Mouse (Mus musculus) lung, embryonic 14.5 days (tissue): ENCODE data around the gene Eif4e2. TPM values are rescaled to one million over a fixed set of nuclear protein-coding genes. Genes with fewer than 3 reads are reported as not detected.

ENCODE experiments used
- ATAC-seq: fragments of 200-750 bp; cut with Nextera tagmentation; 2 replicates; pipeline ENCODE4 v1.8.0; 2017; ENCODE audit warnings: mild to moderate bottlenecking, moderate TSS enrichment, moderate library complexity; ENCODE audit not compliant: insufficient read depth
- DNase-seq: peaks from one replicate; pipeline ENCODE4 v3.0.0-alpha.2; 2015
- H3K27ac ChIP-seq: fragments of 300-500 bp; sonication (generic); 2 replicates; pipeline ENCODE4 v1.5.1; 2014; ENCODE audit warnings: low read depth, mild to moderate bottlenecking, moderate library complexity
- H3K27me3 ChIP-seq: fragments of 300-500 bp; sonication (generic); 2 replicates; pipeline ENCODE4 v1.6.1; 2014; ENCODE audit warnings: low read length, control low read depth; ENCODE audit not compliant: insufficient read depth
- H3K36me3 ChIP-seq: fragments of 300-500 bp; sonication (generic); 2 replicates; pipeline ENCODE4 v1.6.1; 2014; ENCODE audit warnings: control low read depth; ENCODE audit not compliant: insufficient read depth
- H3K4me1 ChIP-seq: fragments of 300-500 bp; sonication (generic); 2 replicates; pipeline ENCODE4 v1.6.1; 2014; ENCODE audit warnings: antibody characterized with exemption, control low read depth; ENCODE audit not compliant: insufficient read depth
- H3K4me2 ChIP-seq: fragments of 300-500 bp; sonication (generic); 2 replicates; pipeline ENCODE4 v1.6.1; 2014; ENCODE audit warnings: mild to moderate bottlenecking
- H3K4me3 ChIP-seq: fragments of 300-500 bp; sonication (generic); 2 replicates; pipeline ENCODE4 v1.5.1; 2014; ENCODE audit warnings: low read depth, low read length
- H3K9ac ChIP-seq: fragments of 300-500 bp; sonication (generic); 2 replicates; pipeline ENCODE4 v1.6.1; 2014
- H3K9me3 ChIP-seq: fragments of 300-500 bp; sonication (generic); 2 replicates; pipeline ENCODE4 v1.6.1; 2016; ENCODE audit warnings: low read depth, low read length, control low read depth
- CTCF ChIP-seq: IDR thresholded peaks from 2 replicates; pipeline ENCODE4 v1.5.1; 2016; ENCODE audit warnings: antibody characterized with exemption, low read depth
- WGBS: fragments of 180-500 bp; shearing (Covaris S2); extraction: QIAGEN DNeasy Blood & Tissue Kit; methylation state at CpG from one replicate; pipeline ENCODE4 v1.1.7; 2014; 5-methylcytosine and 5-hydroxymethylcytosine counted together
- polyA plus RNA-seq: library from polyadenylated mRNA; unstranded; fragments of >200 nt; fragmentation: Nextera tagmentation; extraction: Ambion mirVana; gene quantifications from 2 replicates; pipeline ENCODE4 v1.2.1, GENCODE M21; 2014

Gene Eif4e2
- 160 and 164 TPM in 2 replicates for polyA plus RNA-seq

DNA sequence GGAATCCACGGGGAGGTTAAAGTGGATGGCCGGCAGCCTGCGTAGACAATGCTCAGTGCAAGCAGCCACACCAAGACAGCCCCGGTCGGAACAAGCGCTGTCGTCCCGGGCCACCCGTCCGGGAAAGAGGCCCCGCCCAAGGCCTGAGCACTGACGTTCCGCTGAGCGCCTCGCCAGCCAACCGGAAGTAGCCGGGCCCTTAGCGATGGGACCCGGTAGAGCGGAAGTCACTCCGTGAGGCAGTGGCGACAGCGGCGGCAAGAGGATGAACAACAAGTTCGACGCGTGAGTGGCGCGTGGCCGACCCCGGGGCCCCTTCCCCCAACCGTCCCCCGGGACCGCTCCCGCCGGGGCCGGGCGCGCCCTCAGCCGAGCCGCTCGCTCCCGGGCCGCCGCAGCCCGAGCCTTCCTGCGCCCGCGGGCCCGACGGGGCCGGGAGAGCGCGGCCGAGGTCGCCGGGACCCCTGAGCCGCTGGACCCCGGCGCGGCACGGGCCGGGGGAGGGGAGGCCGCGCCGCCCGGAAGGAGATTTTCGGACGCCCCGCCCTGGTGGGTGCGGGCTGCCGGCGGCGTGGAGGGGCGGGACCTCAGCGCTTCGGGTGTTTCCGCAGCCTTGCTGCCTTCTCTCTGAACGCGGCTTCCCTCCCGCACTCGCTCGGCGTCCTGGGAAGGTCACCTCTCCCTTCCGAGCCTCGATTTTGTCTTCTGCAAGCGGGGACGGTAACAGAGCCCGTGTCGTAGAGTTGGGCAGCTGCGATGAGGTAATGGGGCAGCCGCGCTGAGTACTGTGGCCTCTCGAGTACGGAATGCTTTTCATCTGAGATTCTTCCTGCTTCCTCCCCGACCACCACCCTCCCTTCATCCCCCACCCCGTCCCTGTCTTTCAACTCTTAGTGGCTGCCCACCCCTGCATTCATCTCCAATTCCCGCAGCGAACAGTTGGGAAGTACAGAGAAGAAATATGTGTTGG lies at the start of gene Eif4e2:
Gene Eif4e2, plus strand, starts transcription at position 180 of the 970 bp plus-strand sequence.
- H3K4me3 ChIP-seq = peak within 1 kb of the TSS; percentile 81
- H3K4me2 ChIP-seq = peak within 1 kb of the TSS; percentile 74
- DNase-seq (peak; percentile 98), ATAC-seq (peak; percentile 97)
- H3K9me3 ChIP-seq = no peaks in the 10 kb centered on the region
- peak within 1 kb of the TSS; percentile 96 for H3K9ac ChIP-seq
- H3K36me3 ChIP-seq = peaks cover 13% of the 10 kb centered on the region; the same call in 1 of the 2 replicates
- no peaks in the 10 kb centered on the region for H3K27me3 ChIP-seq
- TF ChIP-seq CTCF = no peak
- peaks cover 9% of the 10 kb centered on the region; the same call in 1 of the 2 replicates for H3K4me1 ChIP-seq
- H3K27ac ChIP-seq = peak within 1 kb of the TSS; percentile 99
- under 1% methylated on average over 81 of the region's 99 CpGs for WGBS

DNA sequence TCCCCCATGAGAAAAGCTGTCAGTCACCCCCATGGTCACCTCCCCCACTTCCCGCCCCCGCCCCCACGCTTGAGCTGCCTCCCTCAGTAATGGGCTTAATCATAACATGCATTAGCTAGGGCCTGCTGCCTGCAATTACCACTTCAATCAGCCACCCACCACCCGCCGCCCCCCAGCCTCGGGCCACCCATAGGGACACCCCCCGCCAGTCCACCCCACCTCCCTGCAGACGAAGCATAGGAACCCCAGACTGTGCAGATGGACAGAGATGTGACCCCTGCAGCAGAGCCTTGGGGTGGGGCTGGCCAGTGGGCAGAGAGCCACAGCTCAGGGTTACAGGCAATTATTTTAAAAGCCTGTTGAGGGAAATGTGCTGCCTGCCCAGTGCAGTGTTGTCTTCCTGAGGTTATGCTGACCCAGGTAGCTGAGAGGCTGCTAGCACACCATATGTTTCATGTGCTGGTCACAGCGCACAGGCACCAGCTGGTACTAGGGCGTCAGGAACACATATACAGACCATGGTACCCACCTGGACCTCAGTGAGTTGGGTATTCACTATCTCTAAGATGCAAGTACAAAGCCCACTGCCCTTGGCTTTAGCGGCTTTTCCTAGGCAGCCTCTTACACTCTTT lies 49.4 kb upstream of the Eif4e2 start:
- Histone ChIP-seq H3K27me3 (0 out of 2 replicates have a peak, but pooled peaks cover 13% of the 10 kb centered on the region), H3K9me3 (no peaks in the 10 kb centered on the region), H3K27ac (no peak overlapping the region), H3K9ac (no peak overlapping the region), H3K4me1 (no peaks in the 10 kb centered on the region), H3K36me3 (no peaks in the 10 kb centered on the region), H3K4me3 (no peak overlapping the region), H3K4me2 (no peak overlapping the region)
- ATAC-seq (no peak), DNase-seq (no peak)
- TF ChIP-seq CTCF = no peak
- 21% methylated on average over 10 of the region's 11 CpGs for WGBS

- TF ChIP-seq CTCF = no peak
- Histone ChIP-seq H3K27me3 (peaks cover 16% of the 10 kb centered on the region; the same call in 1 of the 2 replicates), H3K27ac (no peak overlapping the region), H3K4me1 (no peaks in the 10 kb centered on the region), H3K9ac (no peak overlapping the region), H3K4me2 (no peak overlapping the region), H3K36me3 (no peaks in the 10 kb centered on the region), H3K4me3 (no peak overlapping the region), H3K9me3 (no peaks in the 10 kb centered on the region)
- DNase-seq (no peak), ATAC-seq (no peak)
- WGBS = 49% methylated on average over 9 of the region's 9 CpGs
Measured at GRCm38 (mm10) chr1:87164796-87165184, 48.9 kb upstream of the Eif4e2 start.

- no peaks in the 10 kb centered on the region for H3K4me1 ChIP-seq
- peak overlapping the region; percentile 31; the same call in 1 of the 2 replicates for H3K4me2 ChIP-seq
- H3K9ac ChIP-seq = 0 out of 2 replicates have a peak overlapping the region, but pooled peaks have one; percentile 3
- no peak for TF ChIP-seq CTCF
- WGBS = 11% methylated on average over 18 of the region's 19 CpGs
- H3K27me3 ChIP-seq = peaks cover 21% of the 10 kb centered on the region
- H3K27ac ChIP-seq = no peak overlapping the region
- H3K4me3 ChIP-seq = no peak overlapping the region
- no peaks in the 10 kb centered on the region for H3K36me3 ChIP-seq
- ATAC-seq (no peak), DNase-seq (no peak)
- no peaks in the 10 kb centered on the region for H3K9me3 ChIP-seq
Measured at GRCm38 (mm10) chr1:87170458-87170857, 43.3 kb upstream of the Eif4e2 start.

- Histone ChIP-seq H3K27me3 (peaks cover 17% of the 10 kb centered on the region), H3K4me1 (peaks cover 3% of the 10 kb centered on the region; the same call in 1 of the 2 replicates), H3K9ac (no peak overlapping the region), H3K27ac (no peak overlapping the region), H3K4me2 (no peak overlapping the region), H3K36me3 (no peaks in the 10 kb centered on the region), H3K4me3 (no peak overlapping the region), H3K9me3 (no peaks in the 10 kb centered on the region)
- ATAC-seq = no peak
- TF ChIP-seq CTCF = no peak
- no peak for DNase-seq
- WGBS = 90% methylated on average over 1 of the region's 1 CpGs
Measured at GRCm38 (mm10) chr1:87171312-87171711, 42.4 kb upstream of the Eif4e2 start.

DNA sequence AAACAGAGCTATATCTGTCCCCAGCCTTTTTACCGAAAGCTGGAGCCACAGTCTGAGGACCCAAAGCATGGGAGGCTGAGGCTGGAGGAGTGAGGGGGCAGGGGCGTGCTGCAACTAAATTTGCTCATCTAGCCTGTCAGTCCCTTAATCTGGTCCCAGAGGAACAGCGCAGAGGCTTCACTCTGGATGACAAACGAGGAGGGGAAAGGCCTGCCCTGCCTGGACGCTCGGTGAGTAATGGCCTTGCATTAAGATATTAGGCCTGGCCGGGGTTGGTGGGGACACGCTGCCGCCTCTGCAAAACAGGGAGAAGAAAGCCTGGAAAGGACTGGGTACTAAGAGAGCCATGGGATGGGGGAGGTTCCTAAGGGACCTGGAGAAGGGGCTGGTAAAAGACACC lies 41.4 kb upstream of the Eif4e2 start:
- Histone ChIP-seq H3K27ac (no peak overlapping the region), H3K4me1 (peaks cover 3% of the 10 kb centered on the region; the same call in 1 of the 2 replicates), H3K4me2 (no peak overlapping the region), H3K9me3 (no peaks in the 10 kb centered on the region), H3K27me3 (peaks cover 17% of the 10 kb centered on the region), H3K4me3 (no peak overlapping the region), H3K36me3 (no peaks in the 10 kb centered on the region), H3K9ac (no peak overlapping the region)
- 35% methylated on average over 9 of the region's 9 CpGs for WGBS
- no peak for TF ChIP-seq CTCF
- no peak for ATAC-seq
- no peak for DNase-seq
